Mouse (Mus musculus) adrenal gland, adult 8-10 months (tissue): ENCODE results near the gene Fthl17a. TPM values are rescaled to one million over a fixed set of nuclear protein-coding genes. Genes with fewer than 3 reads are reported as not detected.

Experiments
- DNase-seq: peaks from one replicate; pipeline ENCODE4 v3.0.0; 2022
- total RNA-seq, 4 experiments: library from RNA; stranded (reverse); gene quantifications; 2 replicates each; pipeline ENCODE4 v1.2.4; 2022

Fthl17a gene
- not detected for total RNA-seq

DNA sequence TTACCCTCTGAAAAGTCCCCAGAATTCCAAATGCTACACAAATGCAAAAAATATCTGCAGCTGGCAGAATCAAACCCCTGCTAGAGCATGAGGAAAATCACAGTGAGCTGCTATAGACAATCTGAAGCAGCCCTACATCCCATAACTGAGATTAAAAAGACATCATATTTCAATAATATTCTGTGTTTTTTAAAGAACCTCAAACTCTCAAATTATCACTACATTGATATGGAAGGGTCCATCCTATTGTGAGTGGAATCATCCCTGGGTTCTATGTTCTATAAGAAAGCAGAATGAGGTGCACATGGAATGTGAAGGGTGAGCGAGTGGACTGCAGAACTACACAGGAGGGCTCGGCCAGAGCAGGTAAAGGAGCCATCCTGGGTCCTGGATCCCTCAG is at the start of gene Fthl17a:
Gene Fthl17a, plus strand, starts transcription at position 301 of the 400 bp plus-strand sequence.
- DNase-seq: no peak

DNA sequence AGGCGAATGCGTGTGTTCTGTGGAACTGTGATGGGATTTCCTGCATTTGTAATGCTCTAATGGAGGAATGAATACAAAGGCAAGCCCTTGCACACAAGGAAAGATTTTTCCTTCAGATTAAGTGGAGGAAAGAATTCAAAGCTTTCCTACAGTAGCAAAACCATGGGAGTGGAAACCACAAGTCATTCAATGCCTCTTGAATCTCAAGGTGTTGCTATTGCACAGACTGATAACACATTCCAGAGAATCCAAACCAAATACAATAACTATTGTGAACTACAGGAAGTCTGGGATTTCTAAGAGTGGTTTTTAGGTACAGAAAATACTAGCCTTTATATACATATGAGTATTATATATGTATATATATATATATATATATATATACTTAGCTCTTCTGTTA is 42.5 kb upstream of the Fthl17a start:
- no peak for DNase-seq

- DNase-seq: no peak
These were observed 22.6 kb upstream of the Fthl17a start for GRCm38 (mm10) chrX:85226883-85227282.

DNA sequence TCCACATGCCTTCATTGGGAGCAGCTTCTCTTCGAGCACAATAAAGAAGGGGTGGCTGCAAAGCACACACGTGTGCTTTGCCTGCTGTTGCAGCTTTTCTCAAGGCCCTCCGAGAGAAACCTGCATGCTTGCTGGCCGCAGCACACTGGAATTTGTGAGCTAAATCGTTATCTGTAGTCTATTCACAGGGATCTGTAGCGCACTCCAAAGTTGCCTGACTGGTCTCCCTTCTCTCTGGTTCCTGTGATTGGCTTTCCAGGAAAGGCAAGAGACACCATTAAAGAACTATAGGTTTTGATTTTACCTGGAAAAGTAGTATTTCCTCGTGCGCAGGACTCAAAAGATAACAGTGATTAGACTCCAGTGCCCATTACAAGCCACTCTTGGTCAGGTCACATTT is 22.3 kb downstream of the Fthl17a start:
- DNase-seq: no peak

DNA sequence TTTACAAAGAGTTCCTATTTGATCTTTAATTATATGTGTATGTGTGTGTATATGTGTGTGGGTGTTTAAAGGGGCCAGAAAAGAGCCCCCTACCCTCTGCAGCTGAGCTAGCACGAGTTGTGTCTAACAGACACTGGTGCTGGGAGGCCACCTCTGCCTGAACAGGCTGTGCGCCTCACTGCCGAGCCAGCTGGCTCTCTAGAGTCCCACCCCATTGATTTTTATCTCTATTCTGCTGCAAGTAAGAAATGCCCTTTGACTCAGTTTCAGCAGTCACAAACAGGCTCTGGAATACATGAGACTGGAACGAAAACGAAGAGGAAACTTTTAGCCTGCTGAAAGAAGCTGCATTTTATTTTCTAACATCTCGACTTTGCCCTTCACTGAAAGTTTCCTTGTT is 22.8 kb downstream of the Fthl17a start:
- DNase-seq: no peak

DNA sequence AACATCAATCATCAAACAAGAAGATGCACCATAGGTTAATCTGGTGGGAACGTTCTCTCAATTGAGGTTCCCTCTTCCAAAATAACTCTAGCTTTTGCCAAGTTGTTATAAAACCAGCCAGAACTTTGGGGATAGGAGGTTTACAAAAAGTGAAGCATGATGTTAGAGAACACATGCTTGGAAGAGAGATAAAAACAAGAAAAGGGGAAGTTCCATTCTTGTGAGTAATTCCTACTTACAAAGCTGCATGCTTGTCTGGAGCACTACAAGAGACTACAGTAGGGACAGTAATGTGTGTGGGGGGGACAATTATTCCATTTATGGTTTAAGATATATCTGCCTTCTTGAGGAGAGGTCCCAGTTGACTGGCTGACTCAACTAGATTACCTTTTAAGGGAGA is 40.4 kb downstream of the Fthl17a start:
- no peak for DNase-seq

DNA sequence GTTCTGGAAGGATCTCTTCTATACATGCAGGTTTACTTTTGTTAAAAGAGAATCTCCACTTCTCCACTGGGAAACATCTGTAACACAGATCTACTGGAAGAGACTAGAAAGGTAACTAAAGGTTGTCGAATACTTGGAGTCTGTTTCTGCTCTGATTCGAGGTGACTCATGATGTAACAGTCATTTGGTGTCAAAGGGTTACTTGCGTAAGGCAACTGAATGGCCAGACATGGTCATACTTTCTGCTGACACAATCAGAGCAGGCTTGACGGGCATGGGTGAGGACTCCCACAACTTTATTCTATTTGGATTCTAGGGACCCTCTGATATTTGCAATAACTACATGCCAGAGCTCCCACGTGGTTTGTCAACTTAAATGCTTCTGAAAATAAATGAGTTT is 43.3 kb downstream of the Fthl17a start:
- no peak for DNase-seq

DNA sequence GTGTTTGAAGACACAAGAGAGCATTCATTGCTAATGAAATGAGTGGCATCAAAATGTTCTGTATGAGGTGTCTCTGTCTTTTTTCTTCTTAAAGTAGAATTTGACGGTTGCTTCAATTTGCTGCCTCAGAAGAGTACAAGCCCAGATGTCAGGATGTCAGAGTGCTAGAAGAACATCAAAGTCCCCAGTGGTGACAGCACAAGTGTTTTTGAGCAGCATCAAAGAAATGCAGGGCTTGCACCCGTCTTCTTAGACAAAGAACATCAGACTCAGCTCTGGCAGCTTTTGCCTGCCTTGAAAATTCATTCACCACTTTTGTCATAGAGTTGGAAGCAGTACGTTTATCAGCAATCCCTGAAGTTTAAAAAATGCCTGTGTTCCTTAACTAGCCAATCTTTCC is 44.5 kb downstream of the Fthl17a start:
- no peak for DNase-seq

GRCm38 (mm10) chrX:85304674-85305073 is 55.2 kb downstream of the Fthl17a start:
- DNase-seq: no peak

GRCm38 (mm10) chrX:85318576-85318975 is 69.1 kb downstream of the Fthl17a start:
- no peak for DNase-seq

- no peak for DNase-seq
These were observed 69.7 kb downstream of the Fthl17a start for GRCm38 (mm10) chrX:85319193-85319592.
